Mouse (Mus musculus) limb, embryonic 13.5 days (tissue): ENCODE data around the gene Hist1h2bh. TPM values are rescaled to one million over a fixed set of nuclear protein-coding genes. Genes with fewer than 3 reads are reported as not detected.

ENCODE experiments used
- ATAC-seq: fragments of 200-750 bp; cut with Nextera tagmentation; 2 replicates; pipeline ENCODE4 v1.8.0; 2017; ENCODE audit warnings: low read depth, moderate number of reproducible peaks, moderate TSS enrichment; ENCODE audit not compliant: low FRiP score
- H3K27ac ChIP-seq: fragments of 300-500 bp; sonication (generic); 2 replicates; pipeline ENCODE4 v1.5.1; 2015; ENCODE audit warnings: inconsistent platforms, mild to moderate bottlenecking, moderate library complexity
- H3K27me3 ChIP-seq: fragments of 300-500 bp; sonication (generic); 2 replicates; pipeline ENCODE4 v1.6.1; 2015; ENCODE audit warnings: mild to moderate bottlenecking, inconsistent platforms
- H3K36me3 ChIP-seq: fragments of 300-500 bp; sonication (generic); 2 replicates; pipeline ENCODE4 v1.6.1; 2015; ENCODE audit warnings: inconsistent platforms, mild to moderate bottlenecking, moderate library complexity
- H3K4me1 ChIP-seq: fragments of 300-500 bp; sonication (generic); 2 replicates; pipeline ENCODE4 v1.6.1; 2015; ENCODE audit warnings: inconsistent platforms
- H3K4me2 ChIP-seq: fragments of 300-500 bp; sonication (generic); replicated peaks from 2 replicates; pipeline ENCODE4 v1.6.1; 2015; ENCODE audit warnings: inconsistent platforms, mild to moderate bottlenecking, moderate library complexity
- H3K4me3 ChIP-seq: fragments of 300-500 bp; sonication (generic); 2 replicates; pipeline ENCODE4 v1.5.1; 2015; ENCODE audit warnings: moderate library complexity, mild to moderate bottlenecking, inconsistent platforms
- H3K9ac ChIP-seq: fragments of 300-500 bp; sonication (generic); 2 replicates; pipeline ENCODE4 v1.6.1; 2015; ENCODE audit warnings: mild to moderate bottlenecking, inconsistent platforms
- H3K9me3 ChIP-seq: fragments of 300-500 bp; sonication (generic); 2 replicates; pipeline ENCODE4 v1.6.1; 2016; ENCODE audit warnings: inconsistent platforms
- WGBS: fragments of 180-500 bp; shearing (Covaris S2); methylation state at CpG from one replicate; pipeline ENCODE4 v1.1.7; 2015; 5-methylcytosine and 5-hydroxymethylcytosine counted together
- microRNA-seq: library from miRNA; unstranded; fragments of <30 nt; microRNA quantifications from one replicate; pipeline ENCODE4, GENCODE M21; 2016
- polyA plus RNA-seq: library from polyadenylated mRNA; unstranded; fragments of >200 nt; fragmentation: Nextera tagmentation; extraction: Ambion mirVana; gene quantifications from 2 replicates; pipeline ENCODE4 v1.2.1, GENCODE M21; 2015

Gene Hist1h2bh
- polyA plus RNA-seq, 1 experiment from 2014 or later: 1.0 TPM

DNA sequence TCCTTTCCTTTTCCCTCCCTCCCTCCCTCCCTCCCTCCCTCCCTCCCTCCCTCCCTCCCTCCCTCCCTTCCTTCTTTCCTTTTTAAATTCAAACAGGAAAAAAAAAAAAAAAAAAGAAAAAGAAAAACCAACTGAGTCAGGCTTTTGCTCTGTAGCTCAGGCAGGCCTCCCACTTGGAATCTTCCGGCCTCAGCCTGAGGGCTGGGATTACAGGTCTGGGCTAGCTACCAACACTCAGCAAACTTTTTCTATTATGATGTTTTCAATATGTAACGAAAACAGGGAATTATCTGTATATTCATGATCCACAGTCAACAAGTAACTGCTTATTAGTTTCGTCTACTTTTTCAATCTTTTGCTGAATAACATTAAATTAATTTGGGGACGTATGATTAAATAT lies 40.3 kb downstream of the Hist1h2bh start:
- Histone ChIP-seq H3K27me3 (no peaks in the 10 kb centered on the region), H3K36me3 (no peaks in the 10 kb centered on the region), H3K4me1 (peaks cover 35% of the 10 kb centered on the region), H3K9me3 (no peaks in the 10 kb centered on the region), H3K4me2 (no peak overlapping the region), H3K9ac (no peak overlapping the region), H3K4me3 (no peak overlapping the region), H3K27ac (no peak overlapping the region)
- 51% methylated on average over 4 of the region's 4 CpGs for WGBS
- no peak for ATAC-seq

DNA sequence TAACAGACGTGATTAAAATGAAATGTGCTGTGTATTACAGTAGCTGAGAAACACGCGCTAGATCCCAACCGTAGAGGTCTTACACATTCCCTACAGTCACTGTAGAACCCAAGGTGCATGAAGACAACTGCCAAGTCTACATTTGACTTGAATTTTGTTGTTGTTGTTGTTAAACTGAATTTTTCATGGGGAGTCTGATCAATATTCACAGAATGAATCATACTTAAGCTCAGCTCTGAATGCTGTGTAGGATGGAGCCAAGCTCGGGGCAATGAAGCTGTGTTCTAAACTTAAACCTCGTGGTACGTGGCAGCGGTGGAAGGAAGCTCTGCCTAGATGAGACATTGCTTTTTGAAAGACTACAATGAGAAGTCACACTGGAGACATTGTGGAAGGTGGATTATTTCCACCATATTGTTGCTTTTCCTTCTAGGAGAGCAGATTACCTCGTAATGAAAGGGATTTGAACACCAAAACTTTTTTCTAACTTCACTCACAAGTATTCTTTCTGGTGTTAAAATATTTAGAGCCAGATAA lies 41.1 kb downstream of the Hist1h2bh start:
- Histone ChIP-seq H3K4me3 (peak overlapping the region; percentile 8; the same call in 1 of the 2 replicates), H3K4me2 (peak overlapping the region; percentile 43), H3K4me1 (peaks cover 38% of the 10 kb centered on the region), H3K27ac (no peak overlapping the region), H3K36me3 (no peaks in the 10 kb centered on the region), H3K9me3 (no peaks in the 10 kb centered on the region), H3K27me3 (peaks cover 2% of the 10 kb centered on the region; the same call in 1 of the 2 replicates), H3K9ac (no peak overlapping the region)
- WGBS: 30% methylated on average over 9 of the region's 9 CpGs
- no peak for ATAC-seq

DNA sequence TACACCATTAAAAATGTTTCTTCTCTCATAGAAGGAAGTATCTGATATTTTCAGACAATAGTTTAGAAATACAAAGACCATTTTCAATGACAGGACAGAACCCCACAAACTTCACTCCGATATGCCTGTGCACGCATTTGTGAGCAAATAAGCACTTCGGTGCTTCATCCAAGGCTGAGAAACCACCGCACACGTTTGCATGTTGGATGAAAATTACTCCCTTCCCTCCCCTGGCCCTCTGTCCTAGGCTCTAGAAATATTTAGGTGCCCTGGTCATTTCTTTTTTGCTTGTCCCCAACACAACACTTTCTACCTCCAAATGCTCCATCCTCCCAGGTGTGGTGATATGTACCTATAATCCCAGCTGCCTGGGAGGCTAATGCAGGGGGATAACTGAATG lies 41.7 kb downstream of the Hist1h2bh start:
- no peaks in the 10 kb centered on the region for H3K9me3 ChIP-seq
- peaks cover 38% of the 10 kb centered on the region for H3K4me1 ChIP-seq
- H3K9ac ChIP-seq: no peak overlapping the region
- WGBS: 24% methylated on average over 5 of the region's 5 CpGs
- peak overlapping the region; percentile 43 for H3K4me2 ChIP-seq
- H3K36me3 ChIP-seq: no peaks in the 10 kb centered on the region
- H3K27me3 ChIP-seq: peaks cover 3% of the 10 kb centered on the region; the same call in 1 of the 2 replicates
- no peak for ATAC-seq
- no peak overlapping the region for H3K27ac ChIP-seq
- H3K4me3 ChIP-seq: peak overlapping the region; percentile 8

DNA sequence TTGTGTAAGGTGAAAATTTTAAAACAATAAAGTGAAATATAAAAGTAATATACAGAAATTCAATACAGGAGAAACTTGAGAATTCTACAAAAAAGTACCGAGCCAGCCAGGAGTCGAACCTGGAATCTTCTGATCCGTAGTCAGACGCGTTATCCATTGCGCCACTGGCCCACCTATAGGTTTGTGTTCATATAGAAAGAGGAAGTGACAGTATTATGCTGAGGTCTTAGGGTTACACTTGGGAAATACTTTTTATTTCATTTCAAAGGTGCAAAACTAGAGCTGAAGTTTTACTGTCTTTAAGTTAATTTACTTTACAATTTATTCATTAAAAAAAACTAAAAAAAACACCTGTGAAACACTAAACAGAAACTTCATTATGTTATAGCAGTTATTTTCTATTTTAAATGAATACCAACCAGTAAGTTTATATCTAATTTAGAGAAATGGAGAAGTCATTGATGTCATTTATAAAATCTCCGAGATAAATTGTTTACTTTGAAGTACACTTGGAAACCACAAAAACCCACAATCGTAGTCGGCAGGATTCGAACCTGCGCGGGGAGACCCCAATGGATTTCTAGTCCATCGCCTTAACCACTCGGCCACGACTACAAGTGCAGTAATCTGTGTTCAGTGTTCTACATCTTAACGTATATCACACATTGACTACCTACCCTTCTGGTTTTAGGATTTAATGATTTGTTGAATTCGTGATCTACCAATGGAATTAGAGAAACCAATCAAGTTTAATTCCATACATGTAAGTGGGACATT lies 42.6 kb downstream of the Hist1h2bh start:
- Histone ChIP-seq H3K36me3 (no peaks in the 10 kb centered on the region), H3K4me1 (peaks cover 34% of the 10 kb centered on the region), H3K27ac (no peak overlapping the region), H3K9me3 (no peaks in the 10 kb centered on the region), H3K27me3 (peaks cover 3% of the 10 kb centered on the region; the same call in 1 of the 2 replicates), H3K9ac (no peak overlapping the region), H3K4me2 (peak overlapping the region; percentile 43), H3K4me3 (peak overlapping the region; percentile 15; the same call in 1 of the 2 replicates)
- WGBS: 3% methylated on average over 17 of the region's 17 CpGs
- 0 out of 2 replicates have a peak, but pooled peaks have one; percentile 38 for ATAC-seq

DNA sequence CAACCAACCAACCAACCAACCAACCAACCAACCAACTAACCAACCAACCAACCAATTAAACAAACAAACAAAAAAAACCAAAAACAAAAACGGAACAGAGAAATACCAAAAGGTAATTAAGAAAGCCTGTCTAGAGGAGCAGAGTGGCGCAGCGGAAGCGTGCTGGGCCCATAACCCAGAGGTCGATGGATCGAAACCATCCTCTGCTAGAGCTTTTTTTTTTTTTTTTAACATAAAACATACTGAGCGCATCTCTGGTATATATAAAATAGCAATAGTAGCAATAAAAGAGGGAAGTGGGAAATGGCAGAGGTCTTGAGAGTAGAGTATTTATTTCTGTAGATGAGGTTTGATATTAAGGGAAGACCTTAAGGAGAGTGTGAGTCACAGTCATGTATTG lies 43.2 kb downstream of the Hist1h2bh start:
- 15% methylated on average over 7 of the region's 7 CpGs for WGBS
- Histone ChIP-seq H3K9me3 (no peaks in the 10 kb centered on the region), H3K4me3 (no peak overlapping the region), H3K4me2 (no peak overlapping the region), H3K27me3 (peaks cover 3% of the 10 kb centered on the region; the same call in 1 of the 2 replicates), H3K27ac (no peak overlapping the region), H3K4me1 (peaks cover 27% of the 10 kb centered on the region), H3K9ac (no peak overlapping the region), H3K36me3 (no peaks in the 10 kb centered on the region)
- no peak for ATAC-seq

DNA sequence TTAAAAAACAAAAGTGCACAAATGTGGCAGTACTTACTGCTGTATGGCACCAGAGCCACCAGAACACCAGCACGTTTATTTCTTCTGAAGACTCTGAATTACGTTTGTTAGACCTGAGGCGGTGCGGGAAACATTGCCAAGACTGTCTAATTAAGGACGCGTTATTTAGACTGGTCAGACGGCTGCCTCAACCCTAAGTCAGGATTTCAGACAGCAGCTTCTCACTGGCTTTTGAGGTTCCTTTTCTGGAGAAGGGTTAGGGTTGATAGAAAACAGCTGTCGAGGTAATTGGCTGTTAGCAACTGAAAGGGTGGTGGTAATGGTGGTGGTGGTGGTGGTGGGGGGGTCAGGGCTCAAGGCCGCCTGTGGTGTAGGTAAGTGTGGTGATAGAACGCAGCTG lies 44.5 kb downstream of the Hist1h2bh start:
- Histone ChIP-seq H3K9ac (peak overlapping the region; percentile 14; the same call in 1 of the 2 replicates), H3K4me3 (peak overlapping the region; percentile 38), H3K36me3 (no peaks in the 10 kb centered on the region), H3K27me3 (peaks cover 3% of the 10 kb centered on the region; the same call in 1 of the 2 replicates), H3K4me2 (peak overlapping the region; percentile 63), H3K4me1 (peaks cover 26% of the 10 kb centered on the region), H3K27ac (no peak overlapping the region), H3K9me3 (no peaks in the 10 kb centered on the region)
- WGBS: 1% methylated on average over 10 of the region's 10 CpGs
- ATAC-seq: peak; percentile 63; the same call in 1 of the 2 replicates

DNA sequence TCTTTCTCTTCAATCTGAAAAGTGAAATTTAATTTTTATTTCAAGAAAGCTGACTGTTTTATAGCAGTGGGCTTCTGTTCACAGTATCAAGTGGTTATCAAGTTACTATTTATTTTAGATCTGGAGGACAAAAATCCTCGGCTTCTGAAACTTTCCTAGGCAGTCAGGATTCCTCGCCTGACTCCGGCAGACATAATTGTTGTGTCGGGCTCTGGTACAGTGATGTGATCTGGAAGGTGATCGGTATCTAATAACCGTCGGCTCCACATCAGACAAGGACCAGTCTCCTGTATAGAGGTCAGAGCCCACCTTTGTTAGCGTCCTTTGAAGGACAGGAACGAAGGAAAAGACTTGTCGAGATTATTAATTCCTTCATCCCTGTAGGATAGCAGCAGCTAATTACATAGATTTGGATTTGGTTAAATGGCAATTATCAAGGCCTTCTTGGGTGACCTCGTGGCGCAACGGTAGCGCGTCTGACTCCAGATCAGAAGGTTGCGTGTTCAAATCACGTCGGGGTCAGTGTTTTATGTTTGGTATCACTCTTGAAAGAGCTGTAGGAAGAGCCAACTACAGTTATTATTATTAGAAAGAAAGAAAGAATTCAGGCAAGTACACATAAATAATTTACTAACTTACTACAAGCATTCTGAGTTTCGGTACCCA lies 45.4 kb downstream of the Hist1h2bh start:
- no peak for ATAC-seq
- Histone ChIP-seq H3K27ac (no peak overlapping the region), H3K4me2 (peak overlapping the region; percentile 63), H3K27me3 (peaks cover 3% of the 10 kb centered on the region; the same call in 1 of the 2 replicates), H3K4me3 (peak overlapping the region; percentile 38), H3K4me1 (peaks cover 23% of the 10 kb centered on the region), H3K9me3 (no peaks in the 10 kb centered on the region), H3K36me3 (no peaks in the 10 kb centered on the region), H3K9ac (no peak overlapping the region)
- 3% methylated on average over 19 of the region's 19 CpGs for WGBS

DNA sequence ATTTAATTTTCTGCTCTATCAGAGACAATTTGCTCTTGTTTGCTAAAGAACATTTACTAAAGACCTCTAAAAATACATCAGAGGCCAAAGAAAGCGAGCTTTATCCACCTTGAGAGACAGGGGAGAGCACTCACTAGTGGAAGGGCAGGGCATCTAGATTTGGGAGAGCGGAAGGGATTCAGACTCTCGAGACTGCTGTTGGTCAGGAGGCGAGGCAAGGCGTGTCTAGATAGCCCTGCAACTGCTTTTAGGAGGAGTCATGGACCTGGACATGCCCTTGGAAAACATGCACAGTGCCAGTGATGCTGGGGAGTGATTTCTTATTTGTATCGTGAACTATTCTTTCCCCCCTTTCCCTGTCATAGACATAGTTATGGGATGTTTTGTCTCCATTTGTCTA lies 47.7 kb downstream of the Hist1h2bh start:
- no peak for ATAC-seq
- 85% methylated on average over 6 of the region's 6 CpGs for WGBS
- H3K4me2 ChIP-seq: no peak overlapping the region
- H3K27me3 ChIP-seq: peaks cover 3% of the 10 kb centered on the region; the same call in 1 of the 2 replicates
- H3K36me3 ChIP-seq: no peaks in the 10 kb centered on the region
- H3K4me1 ChIP-seq: peaks cover 25% of the 10 kb centered on the region
- H3K27ac ChIP-seq: no peak overlapping the region
- no peak overlapping the region for H3K9ac ChIP-seq
- no peaks in the 10 kb centered on the region for H3K9me3 ChIP-seq
- H3K4me3 ChIP-seq: no peak overlapping the region

DNA sequence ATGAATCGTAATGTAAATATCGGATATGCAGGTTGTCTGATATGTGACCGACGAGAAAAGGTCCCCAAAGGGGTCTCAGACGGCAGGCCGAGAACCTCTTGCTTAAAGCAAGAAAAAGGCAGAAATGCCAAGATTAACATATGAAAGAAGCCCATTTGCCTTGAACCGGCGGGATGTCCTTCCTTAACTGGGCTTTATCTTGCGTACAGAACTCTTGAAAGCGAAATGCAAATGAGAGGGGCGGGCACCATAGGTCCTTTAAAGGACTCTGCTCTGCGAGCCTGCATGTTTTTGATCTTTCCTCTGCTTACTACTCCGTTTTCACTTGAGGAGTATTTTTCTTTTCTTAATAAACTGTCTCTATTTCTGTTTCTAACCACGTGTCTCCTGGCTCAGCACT lies 51.2 kb downstream of the Hist1h2bh start:
- Histone ChIP-seq H3K27me3 (0 out of 2 replicates have a peak, but pooled peaks cover under 1% of the 10 kb centered on the region), H3K9ac (no peak overlapping the region), H3K9me3 (no peaks in the 10 kb centered on the region), H3K4me2 (peak overlapping the region; percentile 46), H3K4me3 (peak overlapping the region; percentile 28), H3K36me3 (no peaks in the 10 kb centered on the region), H3K27ac (no peak overlapping the region), H3K4me1 (peaks cover 7% of the 10 kb centered on the region; the same call in 1 of the 2 replicates)
- 8% methylated on average over 14 of the region's 14 CpGs for WGBS
- ATAC-seq: no peak

Small RNAs within 50 kb of the gene (microRNA-seq; reads per million reads assigned to microRNA genes)
- gene Gm44297 (not detected), gene Gm44359 (not detected), gene Gm44394 (not detected), gene n-TStga1 (1.0 reads per million)

Other genes with a start within 250 kb of the Hist1h2bh start
- gene Zfp322a, start 174.2 kb downstream of the Hist1h2bh start, polyA plus RNA-seq: 65.0 and 70.3 TPM in 2 replicates
- gene Abt1, start 119.5 kb downstream of the Hist1h2bh start, polyA plus RNA-seq: 13.4 and 14.8 TPM in 2 replicates
- gene Btn1a1, start 77.5 kb downstream of the Hist1h2bh start, polyA plus RNA-seq: 0.19 and 0.45 TPM in 2 replicates
- gene Btn2a2, start 54.5 kb downstream of the Hist1h2bh start, polyA plus RNA-seq: 1.4 and 1.5 TPM in 2 replicates
- gene Hist1h4h, start 12.3 kb downstream of the Hist1h2bh start, polyA plus RNA-seq: 4.1 and 8.4 TPM in 2 replicates
- gene Hist1h2af, start 9.5 kb downstream of the Hist1h2bh start, polyA plus RNA-seq: 9.3 and 10.0 TPM in 2 replicates
- gene Hist1h3g, start 8.0 kb downstream of the Hist1h2bh start, polyA plus RNA-seq: 9.8 and 10.9 TPM in 2 replicates
- 1.5 and 1.7 TPM in 2 replicates for gene Hist1h3f, start 660 bp upstream of the Hist1h2bh start, polyA plus RNA-seq
- 1.0 and 1.9 TPM in 2 replicates for gene Hist1h4f, start 8.3 kb upstream of the Hist1h2bh start, polyA plus RNA-seq
- gene Hist1h1d, start 9.9 kb upstream of the Hist1h2bh start, polyA plus RNA-seq: 0.46 and 0.51 TPM in 2 replicates
- gene Hist1h3e, start 19.0 kb upstream of the Hist1h2bh start, polyA plus RNA-seq: 8.2 and 8.9 TPM in 2 replicates
- 110 and 115 TPM in 2 replicates for gene Hist1h2ae, start 27.8 kb upstream of the Hist1h2bh start, polyA plus RNA-seq
- gene Hist1h2bg, start 28.0 kb upstream of the Hist1h2bh start, polyA plus RNA-seq: 11.2 and 14.4 TPM in 2 replicates
- 9.1 and 16.5 TPM in 2 replicates for gene Hist1h2bf, start 30.8 kb upstream of the Hist1h2bh start, polyA plus RNA-seq
- gene Hist1h2ad, start 31.0 kb upstream of the Hist1h2bh start, polyA plus RNA-seq: 1.0 and 3.0 TPM in 2 replicates
- gene Hist1h3d, start 32.4 kb upstream of the Hist1h2bh start, polyA plus RNA-seq: 7.8 and 8.4 TPM in 2 replicates
- 126 and 130 TPM in 2 replicates for gene Hist1h4d, start 38.2 kb upstream of the Hist1h2bh start, polyA plus RNA-seq
- 2.0 and 2.5 TPM in 2 replicates for gene Hist1h2be, start 77.7 kb upstream of the Hist1h2bh start, polyA plus RNA-seq
- gene Hist1h1e, start 79.2 kb upstream of the Hist1h2bh start, polyA plus RNA-seq: 19.9 and 21.1 TPM in 2 replicates
- gene Hist1h2ac, start 140.6 kb upstream of the Hist1h2bh start, polyA plus RNA-seq: 1.00 and 1.3 TPM in 2 replicates
- 35.3 and 35.7 TPM in 2 replicates for gene Hist1h2bc, start 140.8 kb upstream of the Hist1h2bh start, polyA plus RNA-seq
- 0.36 and 0.43 TPM in 2 replicates for gene Hist1h1t, start 152.4 kb upstream of the Hist1h2bh start, polyA plus RNA-seq
- gene Hist1h4c, start 155.1 kb upstream of the Hist1h2bh start, polyA plus RNA-seq: 9.0 and 10.3 TPM in 2 replicates
- 5.2 and 5.5 TPM in 2 replicates for gene Hfe, start 167.5 kb upstream of the Hist1h2bh start, polyA plus RNA-seq
- 22.0 and 23.8 TPM in 2 replicates for gene Hist1h1c, start 195.4 kb upstream of the Hist1h2bh start, polyA plus RNA-seq
- gene Hist1h3c, start 202.2 kb upstream of the Hist1h2bh start, polyA plus RNA-seq: 17.7 and 20.6 TPM in 2 replicates
- gene Hist1h2bb, start 203.3 kb upstream of the Hist1h2bh start, polyA plus RNA-seq: 2.2 and 3.1 TPM in 2 replicates
- 47.8 and 56.8 TPM in 2 replicates for gene Hist1h2ab, start 207.7 kb upstream of the Hist1h2bh start, polyA plus RNA-seq
- 14.7 and 16.3 TPM in 2 replicates for gene Hist1h3b, start 208.9 kb upstream of the Hist1h2bh start, polyA plus RNA-seq
- 7.2 and 13.5 TPM in 2 replicates for gene Hist1h4b, start 213.6 kb upstream of the Hist1h2bh start, polyA plus RNA-seq
- 0.65 TPM in 1 of 2 replicates, not detected in the other for gene Hist1h4a, start 217.8 kb upstream of the Hist1h2bh start, polyA plus RNA-seq
- 11.8 and 14.9 TPM in 2 replicates for gene Hist1h3a, start 219.0 kb upstream of the Hist1h2bh start, polyA plus RNA-seq
- 4.3 and 6.0 TPM in 2 replicates for gene Hist1h1a, start 220.3 kb upstream of the Hist1h2bh start, polyA plus RNA-seq
- gene Trim38, start 226.5 kb upstream of the Hist1h2bh start, polyA plus RNA-seq: not detected in 2 replicates